Mouse (Mus musculus): ENCODE data around the gene Calca. TPM values are rescaled to one million over a fixed set of nuclear protein-coding genes. Genes with fewer than 3 reads are reported as not detected.
"Not testable (repeated sequence)": the region's sequence is repeated elsewhere in the genome, so short reads cannot be mapped to it uniquely, and the experiment has no call there.

Gene Calca
- polyA plus RNA-seq, 1 experiment from 2014 or later, result 37.2 TPM

DNA sequence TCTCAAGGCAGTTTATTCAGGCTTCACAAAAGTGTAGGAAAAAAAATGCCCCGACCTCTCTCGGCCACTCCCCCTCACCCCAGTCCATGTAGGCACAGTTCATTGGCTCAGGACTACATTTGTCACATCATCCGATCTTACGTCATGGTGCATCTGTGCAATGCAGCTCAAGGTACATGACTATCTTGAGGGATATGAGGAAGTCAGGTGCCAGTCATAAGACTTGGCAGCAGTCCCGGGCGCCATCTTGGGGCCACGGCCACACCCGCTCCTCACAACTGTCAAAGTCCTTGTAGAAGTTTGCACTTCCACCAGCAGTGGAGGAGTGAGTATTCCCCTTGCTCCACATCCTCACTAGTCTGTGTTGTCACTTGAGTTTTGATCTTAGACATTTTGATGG, 41.8 kb downstream of the Calca start:
- H3K4me3 ChIP-seq (ENCODE audit: low read depth, low read length); H3K9ac ChIP-seq (replicated peaks; ENCODE audit: low read depth, low read length); H3K4me2 ChIP-seq (ENCODE audit: low read depth, low read length); H3K27me3 ChIP-seq (ENCODE audit: control insufficient read depth, insufficient read depth, low read length); H3K36me3 ChIP-seq (ENCODE audit: control insufficient read depth, insufficient read depth, low read length); ATAC-seq (ENCODE audit: low read depth); H3K27ac ChIP-seq (ENCODE audit: low read depth, low read length); H3K4me1 ChIP-seq (ENCODE audit: control insufficient read depth, insufficient read depth, low read length); H3K9me3 ChIP-seq (ENCODE audit: control insufficient read depth, low read length): not testable (repeated sequence)
- 94% methylated on average over 8 of the region's 8 CpGs for WGBS

DNA sequence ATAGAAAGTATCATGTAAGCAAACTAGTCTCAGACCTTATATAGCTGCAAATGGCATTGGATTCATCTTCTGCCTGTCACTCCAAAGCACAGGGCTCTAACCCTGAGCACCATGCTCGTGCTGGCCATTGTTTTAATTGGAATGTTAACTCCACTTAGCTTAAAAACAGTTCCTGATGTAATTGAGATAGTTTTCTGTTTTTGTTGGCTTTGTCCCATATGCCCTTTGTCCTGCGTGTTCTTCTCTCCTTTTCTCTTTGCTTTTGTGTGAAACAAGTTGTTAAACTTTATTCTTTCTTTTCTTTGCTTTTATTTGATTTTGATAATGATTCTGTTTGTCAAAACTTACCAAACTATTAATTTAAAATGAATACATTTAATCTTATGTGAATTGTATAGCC, 53.7 kb downstream of the Calca start:
- Histone ChIP-seq H3K4me1 (ENCODE audit: control insufficient read depth, insufficient read depth, low read length) (no peaks in the 10 kb centered on the region), H3K4me2 (ENCODE audit: low read depth, low read length) (no peak overlapping the region), H3K9me3 (ENCODE audit: control insufficient read depth, low read length) (no peaks in the 10 kb centered on the region), H3K27ac (ENCODE audit: low read depth, low read length) (no peak overlapping the region), H3K9ac (replicated peaks; ENCODE audit: low read depth, low read length) (no peak overlapping the region), H3K4me3 (ENCODE audit: low read depth, low read length) (no peak overlapping the region), H3K27me3 (ENCODE audit: control insufficient read depth, insufficient read depth, low read length) (no peaks in the 10 kb centered on the region), H3K36me3 (ENCODE audit: control insufficient read depth, insufficient read depth, low read length) (no peaks in the 10 kb centered on the region)
- WGBS, result 46% methylated on average over 2 of the region's 2 CpGs
- ATAC-seq (ENCODE audit: low read depth), result no peak

Other genes starting within 250 kb of the Calca start
- gene Pde3b, start 221.1 kb downstream of the Calca start, polyA plus RNA-seq (2014; fragmentation: Nextera tagmentation; extraction: Ambion mirVana), result 9.0 TPM in 2 replicates
- gene Cyp2r1, start 73.4 kb downstream of the Calca start, polyA plus RNA-seq (2014; fragmentation: Nextera tagmentation; extraction: Ambion mirVana), result 1.5 and 2.0 TPM in 2 replicates
- gene Calcb, start 82.3 kb upstream of the Calca start, polyA plus RNA-seq (2014; fragmentation: Nextera tagmentation; extraction: Ambion mirVana), result 15.2 and 15.5 TPM in 2 replicates
- 2.1 and 4.2 TPM in 2 replicates for gene Insc, start 107.3 kb upstream of the Calca start, polyA plus RNA-seq (2014; fragmentation: Nextera tagmentation; extraction: Ambion mirVana)